Comparison of ENCODE assay signal across 21 mouse cellular contexts in genomic region chr6:139984069-139984468, GRCm38 (mm10). TPM values are rescaled to one million over a fixed set of nuclear protein-coding genes. Genes with fewer than 3 reads are reported as not detected.
"Had no signal": no experiment of that assay in that cellular context is flagged by ENCODE, and none has a peak within 500 bp of the region (broad histone marks: within the 10 kb centered on the region; RNA-seq: fewer than 3 reads in every experiment).

No protein-coding gene starts in this region.

- DNase-seq: gastrocnemius, adult 2 months; gastrocnemius, postnatal 10 days; gastrocnemius, postnatal 25 days; heart, adult 2 months; heart, postnatal 10 days; heart, postnatal 4 days; kidney, adult 2 months; kidney, adult 9 months; kidney, postnatal 10 days; kidney, postnatal 25 days; kidney, postnatal 4 days; liver; liver, embryonic 13.5 days; liver, postnatal 0 days had no signal

RNA-seq across cellular contexts. Expression of gene Capza3, which starts 57.0 kb away (rescaled TPM):
- total RNA-seq: gastrocnemius, adult 2 months; gastrocnemius, postnatal 10 days; gastrocnemius, postnatal 25 days; gastrocnemius, postnatal 4 days; granulocyte monocyte progenitor cell, adult 5-6 weeks; heart, adult 2 months; heart, postnatal 10 days; heart, postnatal 25 days; heart, postnatal 4 days; layer of hippocampus, adult 18-20 months; left cerebral cortex, adult 2 months; left cerebral cortex, postnatal 14 days; left cerebral cortex, postnatal 36 days had no signal

RNA-seq across cellular contexts. Expression of gene Plcz1, which starts 57.2 kb away (rescaled TPM):
- total RNA-seq: gastrocnemius, adult 2 months; gastrocnemius, postnatal 10 days; gastrocnemius, postnatal 25 days; gastrocnemius, postnatal 4 days; granulocyte monocyte progenitor cell, adult 5-6 weeks; heart, adult 2 months; heart, postnatal 10 days; heart, postnatal 25 days; heart, postnatal 4 days had no signal
